Mouse (Mus musculus): ENCODE results near the gene Prss28.

Prss28 gene

DNA sequence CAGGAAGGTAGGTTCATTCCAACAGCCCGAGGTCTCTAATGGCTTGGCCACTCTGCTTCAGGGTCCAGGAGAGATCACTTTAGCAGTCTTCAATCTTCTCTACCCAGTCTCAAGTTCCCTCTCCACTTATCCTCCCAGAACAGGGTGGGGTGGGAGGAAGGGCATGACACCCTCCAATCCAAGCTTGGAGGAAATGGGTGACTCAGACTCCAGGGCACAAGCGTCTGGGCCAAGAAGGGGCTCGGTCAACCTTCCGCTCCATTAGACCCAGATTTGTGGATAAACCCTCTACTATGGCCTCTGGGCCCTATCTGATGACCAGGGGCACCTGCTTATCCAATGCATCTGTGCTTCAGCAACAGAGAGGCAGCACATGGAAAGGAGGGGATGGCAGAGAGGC lies 37.0 kb downstream of the Prss28 start, which contains the start of gene Tpsab1:
Tpsab1 (minus strand) TSS at position 101 of the 400 bp plus-strand sequence.
- no peak for DNase-seq

DNA sequence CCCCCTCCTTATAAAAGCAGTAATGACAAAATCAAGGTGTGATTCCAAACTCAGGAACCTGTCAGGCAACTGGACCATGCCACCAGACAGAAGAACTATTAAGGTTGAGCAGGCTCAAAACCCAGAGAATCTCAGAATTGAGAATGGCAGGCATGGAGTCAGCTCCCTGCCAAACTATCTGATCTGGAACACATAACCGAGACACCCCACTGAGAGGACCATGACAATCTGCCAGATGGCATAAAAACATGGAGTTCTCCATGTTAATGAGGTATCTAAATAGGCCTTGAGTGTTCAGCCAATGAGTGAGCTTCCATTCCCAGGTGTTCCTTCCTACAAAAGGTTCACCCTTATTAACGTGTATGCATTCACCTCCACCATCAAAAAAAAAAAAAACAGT lies 52.8 kb downstream of the Prss28 start:
- peak; percentile 52 to 57 for DNase-seq

Measured in cerebellum, postnatal 10 days (tissue).